Mouse (Mus musculus): ENCODE results near the gene Pithd1. TPM values are rescaled to one million over a fixed set of nuclear protein-coding genes. Genes with fewer than 3 reads are reported as not detected.
A peak's percentile ranks its signal among the peaks of the same experiment; 100 is the strongest.
"Not testable (repeated sequence)": the region's sequence is repeated elsewhere in the genome, so short reads cannot be mapped to it uniquely, and the experiment has no call there.

The Pithd1 gene
- polyA plus RNA-seq, 1 experiment from 2014 or later, result 70.0 TPM

GRCm38 (mm10) chr4:135948142-135948541 is 38.9 kb downstream of the Pithd1 start:
- ATAC-seq (ENCODE audit: low FRiP score, low TSS enrichment) (no peak), DNase-seq (no peak)
- H3K36me3 ChIP-seq (ENCODE audit: control insufficient read depth, insufficient read depth, low read length), result peaks cover 18% of the 10 kb centered on the region
- no peak overlapping the region for H3K4me2 ChIP-seq (ENCODE audit: low read length)
- no peak overlapping the region for H3K4me3 ChIP-seq (replicated peaks; ENCODE audit: low read depth, low read length)
- H3K27ac ChIP-seq (replicated peaks; ENCODE audit: low read depth, low read length), result no peak overlapping the region
- no peak overlapping the region for H3K9ac ChIP-seq (replicated peaks; ENCODE audit: low read length)
- WGBS, result 96% methylated on average over 8 of the region's 8 CpGs
- no peaks in the 10 kb centered on the region for H3K27me3 ChIP-seq (ENCODE audit: control insufficient read depth, insufficient read depth, low read length)
- H3K4me1 ChIP-seq (ENCODE audit: control insufficient read depth, insufficient read depth, low read length), result no peaks in the 10 kb centered on the region
- no peaks in the 10 kb centered on the region for H3K9me3 ChIP-seq (ENCODE audit: control insufficient read depth, low read length)

GRCm38 (mm10) chr4:135946659-135947301 is 40.3 kb downstream of the Pithd1 start:
- Histone ChIP-seq H3K27me3 (ENCODE audit: control insufficient read depth, insufficient read depth, low read length) (no peaks in the 10 kb centered on the region), H3K9ac (replicated peaks; ENCODE audit: low read length) (peak overlapping the region; percentile 68), H3K4me3 (replicated peaks; ENCODE audit: low read depth, low read length) (peak overlapping the region; percentile 72), H3K36me3 (ENCODE audit: control insufficient read depth, insufficient read depth, low read length) (peaks cover 9% of the 10 kb centered on the region), H3K27ac (replicated peaks; ENCODE audit: low read depth, low read length) (peak overlapping the region; percentile 58), H3K4me2 (ENCODE audit: low read length) (peak overlapping the region; percentile 65), H3K4me1 (ENCODE audit: control insufficient read depth, insufficient read depth, low read length) (no peaks in the 10 kb centered on the region), H3K9me3 (ENCODE audit: control insufficient read depth, low read length) (no peaks in the 10 kb centered on the region)
- WGBS, result 2% methylated on average over 28 of the region's 28 CpGs
- ATAC-seq (ENCODE audit: low FRiP score, low TSS enrichment) (peak; percentile 62; the same call in 1 of the 2 replicates), DNase-seq (peak; percentile 37)

GRCm38 (mm10) chr4:135946278-135946658 is 40.8 kb downstream of the Pithd1 start, which contains the start of gene Hmgcl:
Gene Hmgcl, plus strand, starts transcription at chr4:135946448.
- DNase-seq (peak; percentile 95), ATAC-seq (ENCODE audit: low FRiP score, low TSS enrichment) (peak; percentile 92)
- peak within 1 kb of the TSS; percentile 65 for H3K4me2 ChIP-seq (ENCODE audit: low read length)
- peak within 1 kb of the TSS; percentile 58 for H3K27ac ChIP-seq (replicated peaks; ENCODE audit: low read depth, low read length)
- no peaks in the 10 kb centered on the region for H3K9me3 ChIP-seq (ENCODE audit: control insufficient read depth, low read length)
- H3K4me1 ChIP-seq (ENCODE audit: control insufficient read depth, insufficient read depth, low read length), result no peaks in the 10 kb centered on the region
- no peaks in the 10 kb centered on the region for H3K27me3 ChIP-seq (ENCODE audit: control insufficient read depth, insufficient read depth, low read length)
- H3K4me3 ChIP-seq (replicated peaks; ENCODE audit: low read depth, low read length), result peak within 1 kb of the TSS; percentile 72
- under 1% methylated on average over 23 of the region's 23 CpGs for WGBS
- peaks cover 4% of the 10 kb centered on the region for H3K36me3 ChIP-seq (ENCODE audit: control insufficient read depth, insufficient read depth, low read length)
- H3K9ac ChIP-seq (replicated peaks; ENCODE audit: low read length), result peak within 1 kb of the TSS; percentile 68

GRCm38 (mm10) chr4:135945706-135946105 is 41.4 kb downstream of the Pithd1 start:
- no peaks in the 10 kb centered on the region for H3K27me3 ChIP-seq (ENCODE audit: control insufficient read depth, insufficient read depth, low read length)
- peak overlapping the region; percentile 65 for H3K4me2 ChIP-seq (ENCODE audit: low read length)
- no peaks in the 10 kb centered on the region for H3K9me3 ChIP-seq (ENCODE audit: control insufficient read depth, low read length)
- H3K4me1 ChIP-seq (ENCODE audit: control insufficient read depth, insufficient read depth, low read length), result no peaks in the 10 kb centered on the region
- H3K27ac ChIP-seq (replicated peaks; ENCODE audit: low read depth, low read length), result peak overlapping the region; percentile 58; the same call in 1 of the 2 replicates
- WGBS, result 75% methylated on average over 10 of the region's 10 CpGs
- DNase-seq (no peak), ATAC-seq (ENCODE audit: low FRiP score, low TSS enrichment) (no peak)
- H3K36me3 ChIP-seq (ENCODE audit: control insufficient read depth, insufficient read depth, low read length), result 0 out of 2 replicates have a peak, but pooled peaks cover 4% of the 10 kb centered on the region
- H3K9ac ChIP-seq (replicated peaks; ENCODE audit: low read length), result peak overlapping the region; percentile 68
- H3K4me3 ChIP-seq (replicated peaks; ENCODE audit: low read depth, low read length), result peak overlapping the region; percentile 72

GRCm38 (mm10) chr4:135943389-135943788 is 43.7 kb downstream of the Pithd1 start:
- DNase-seq (no peak), ATAC-seq (ENCODE audit: low FRiP score, low TSS enrichment) (no peak)
- no peak overlapping the region for H3K4me3 ChIP-seq (replicated peaks; ENCODE audit: low read depth, low read length)
- H3K27me3 ChIP-seq (ENCODE audit: control insufficient read depth, insufficient read depth, low read length), result no peaks in the 10 kb centered on the region
- no peak overlapping the region for H3K27ac ChIP-seq (replicated peaks; ENCODE audit: low read depth, low read length)
- 55% methylated on average over 4 of the region's 4 CpGs for WGBS
- H3K4me2 ChIP-seq (ENCODE audit: low read length), result no peak overlapping the region
- no peaks in the 10 kb centered on the region for H3K4me1 ChIP-seq (ENCODE audit: control insufficient read depth, insufficient read depth, low read length)
- H3K9me3 ChIP-seq (ENCODE audit: control insufficient read depth, low read length), result no peaks in the 10 kb centered on the region
- peaks cover 14% of the 10 kb centered on the region for H3K36me3 ChIP-seq (ENCODE audit: control insufficient read depth, insufficient read depth, low read length)
- no peak overlapping the region for H3K9ac ChIP-seq (replicated peaks; ENCODE audit: low read length)

GRCm38 (mm10) chr4:135942193-135942592 is 44.9 kb downstream of the Pithd1 start:
- WGBS, result 93% methylated on average over 6 of the region's 6 CpGs
- H3K4me2 ChIP-seq (ENCODE audit: low read length), result no peak overlapping the region
- no peak overlapping the region for H3K9ac ChIP-seq (replicated peaks; ENCODE audit: low read length)
- no peaks in the 10 kb centered on the region for H3K9me3 ChIP-seq (ENCODE audit: control insufficient read depth, low read length)
- H3K4me3 ChIP-seq (replicated peaks; ENCODE audit: low read depth, low read length), result no peak overlapping the region
- no peaks in the 10 kb centered on the region for H3K4me1 ChIP-seq (ENCODE audit: control insufficient read depth, insufficient read depth, low read length)
- no peak for DNase-seq
- H3K36me3 ChIP-seq (ENCODE audit: control insufficient read depth, insufficient read depth, low read length), result peaks cover 18% of the 10 kb centered on the region
- no peaks in the 10 kb centered on the region for H3K27me3 ChIP-seq (ENCODE audit: control insufficient read depth, insufficient read depth, low read length)
- no peak overlapping the region for H3K27ac ChIP-seq (replicated peaks; ENCODE audit: low read depth, low read length)
- ATAC-seq (ENCODE audit: low FRiP score, low TSS enrichment), result no peak

GRCm38 (mm10) chr4:135941026-135941425 is 46.0 kb downstream of the Pithd1 start:
- not testable (repeated sequence) for H3K27ac ChIP-seq (replicated peaks; ENCODE audit: low read depth, low read length); H3K9ac ChIP-seq (replicated peaks; ENCODE audit: low read length); H3K4me3 ChIP-seq (replicated peaks; ENCODE audit: low read depth, low read length); H3K27me3 ChIP-seq (ENCODE audit: control insufficient read depth, insufficient read depth, low read length); DNase-seq; H3K9me3 ChIP-seq (ENCODE audit: control insufficient read depth, low read length); H3K4me1 ChIP-seq (ENCODE audit: control insufficient read depth, insufficient read depth, low read length); ATAC-seq (ENCODE audit: low FRiP score, low TSS enrichment); H3K4me2 ChIP-seq (ENCODE audit: low read length)
- H3K36me3 ChIP-seq (ENCODE audit: control insufficient read depth, insufficient read depth, low read length), result peaks cover 25% of the 10 kb centered on the region
- WGBS, result 85% methylated on average over 8 of the region's 8 CpGs

- 88% methylated on average over 7 of the region's 7 CpGs for WGBS
- no peak for DNase-seq
- no peaks in the 10 kb centered on the region for H3K27me3 ChIP-seq (ENCODE audit: control insufficient read depth, insufficient read depth, low read length)
- H3K36me3 ChIP-seq (ENCODE audit: control insufficient read depth, insufficient read depth, low read length), result peaks cover 44% of the 10 kb centered on the region
- no peak overlapping the region for H3K9ac ChIP-seq (replicated peaks; ENCODE audit: low read length)
- no peak for ATAC-seq (ENCODE audit: low FRiP score, low TSS enrichment)
- H3K9me3 ChIP-seq (ENCODE audit: control insufficient read depth, low read length), result no peaks in the 10 kb centered on the region
- no peak overlapping the region for H3K4me2 ChIP-seq (ENCODE audit: low read length)
- no peak overlapping the region for H3K27ac ChIP-seq (replicated peaks; ENCODE audit: low read depth, low read length)
- no peaks in the 10 kb centered on the region for H3K4me1 ChIP-seq (ENCODE audit: control insufficient read depth, insufficient read depth, low read length)
- H3K4me3 ChIP-seq (replicated peaks; ENCODE audit: low read depth, low read length), result no peak overlapping the region
Observed at GRCm38 (mm10) chr4:135938858-135939257, 48.2 kb downstream of the Pithd1 start.

- no peak overlapping the region for H3K27ac ChIP-seq (replicated peaks; ENCODE audit: low read depth, low read length)
- peaks cover 56% of the 10 kb centered on the region for H3K36me3 ChIP-seq (ENCODE audit: control insufficient read depth, insufficient read depth, low read length)
- no peak overlapping the region for H3K4me3 ChIP-seq (replicated peaks; ENCODE audit: low read depth, low read length)
- no peak for DNase-seq
- no peak for ATAC-seq (ENCODE audit: low FRiP score, low TSS enrichment)
- no peaks in the 10 kb centered on the region for H3K27me3 ChIP-seq (ENCODE audit: control insufficient read depth, insufficient read depth, low read length)
- H3K4me1 ChIP-seq (ENCODE audit: control insufficient read depth, insufficient read depth, low read length), result no peaks in the 10 kb centered on the region
- WGBS, result 62% methylated on average over 5 of the region's 5 CpGs
- H3K4me2 ChIP-seq (ENCODE audit: low read length), result no peak overlapping the region
- H3K9ac ChIP-seq (replicated peaks; ENCODE audit: low read length), result no peak overlapping the region
- H3K9me3 ChIP-seq (ENCODE audit: control insufficient read depth, low read length), result no peaks in the 10 kb centered on the region
Observed at GRCm38 (mm10) chr4:135935502-135935901, 51.6 kb downstream of the Pithd1 start.

All from midbrain, embryonic 14.5 days (tissue).